Mouse (Mus musculus) embryonic facial prominence, embryonic 11.5 days (tissue): ENCODE measurements around the gene Scn8a. TPM values are rescaled to one million over a fixed set of nuclear protein-coding genes. Genes with fewer than 3 reads are reported as not detected.

ENCODE experiments used
- ATAC-seq: fragments of 200-750 bp; cut with Nextera tagmentation; replicated peaks from 2 replicates; pipeline ENCODE4 v1.8.0; 2017; ENCODE audit warnings: low read depth; ENCODE audit not compliant: insufficient number of reproducible peaks, low FRiP score, low TSS enrichment
- DNase-seq: peaks from one replicate; pipeline ENCODE4 v3.0.0-alpha.2; 2015; ENCODE audit warnings: low spot score
- H3K27ac ChIP-seq: fragments of 300-500 bp; sonication (generic); replicated peaks from 2 replicates; pipeline ENCODE4 v1.5.1; 2014; ENCODE audit warnings: mild to moderate bottlenecking, low read depth, low read length, control low read depth
- H3K27me3 ChIP-seq: fragments of 300-500 bp; sonication (generic); 2 replicates; pipeline ENCODE4 v1.6.1; 2014; ENCODE audit warnings: mild to moderate bottlenecking, low read length, moderate library complexity, mixed read lengths; ENCODE audit not compliant: control insufficient read depth, insufficient read depth
- H3K36me3 ChIP-seq: fragments of 300-500 bp; sonication (generic); replicated peaks from 2 replicates; pipeline ENCODE4 v1.6.1; 2014; ENCODE audit warnings: low read depth, mild to moderate bottlenecking, low read length, moderate library complexity, mixed read lengths; ENCODE audit not compliant: control insufficient read depth, insufficient read depth
- H3K4me1 ChIP-seq: fragments of 300-500 bp; sonication (generic); 2 replicates; pipeline ENCODE4 v1.6.1; 2014; ENCODE audit warnings: low read length, mixed read lengths; ENCODE audit not compliant: control insufficient read depth, insufficient read depth
- H3K4me2 ChIP-seq: fragments of 300-500 bp; sonication (generic); 2 replicates; pipeline ENCODE4 v1.6.1; 2014; ENCODE audit warnings: low read depth, mild to moderate bottlenecking, control low read depth, low read length, moderate library complexity
- H3K4me3 ChIP-seq: fragments of 300-500 bp; sonication (generic); 2 replicates; pipeline ENCODE4 v1.5.1; 2014; ENCODE audit warnings: low read depth, low read length, control low read depth
- H3K9ac ChIP-seq: fragments of 300-500 bp; sonication (generic); replicated peaks from 2 replicates; pipeline ENCODE4 v1.6.1; 2014; ENCODE audit warnings: mild to moderate bottlenecking, control low read depth, low read length
- H3K9me3 ChIP-seq: fragments of 300-500 bp; sonication (generic); replicated peaks from 2 replicates; pipeline ENCODE4 v1.6.1; 2016; ENCODE audit warnings: mild to moderate bottlenecking, low read length, inconsistent platforms, mixed read lengths; ENCODE audit not compliant: control insufficient read depth
- WGBS: fragments of 180-500 bp; shearing (Covaris S2); extraction: QIAGEN DNeasy Blood & Tissue Kit; methylation state at CpG from one replicate; pipeline ENCODE4 v1.1.7; 2014; 5-methylcytosine and 5-hydroxymethylcytosine counted together
- polyA plus RNA-seq: library from polyadenylated mRNA; unstranded; fragments of >200 nt; fragmentation: Nextera tagmentation; extraction: Ambion mirVana; gene quantifications from 2 replicates; pipeline ENCODE4 v1.2.1, GENCODE M21; 2014

Gene Scn8a
- polyA plus RNA-seq, 1 experiment from 2014 or later: 8.2 TPM

DNA sequence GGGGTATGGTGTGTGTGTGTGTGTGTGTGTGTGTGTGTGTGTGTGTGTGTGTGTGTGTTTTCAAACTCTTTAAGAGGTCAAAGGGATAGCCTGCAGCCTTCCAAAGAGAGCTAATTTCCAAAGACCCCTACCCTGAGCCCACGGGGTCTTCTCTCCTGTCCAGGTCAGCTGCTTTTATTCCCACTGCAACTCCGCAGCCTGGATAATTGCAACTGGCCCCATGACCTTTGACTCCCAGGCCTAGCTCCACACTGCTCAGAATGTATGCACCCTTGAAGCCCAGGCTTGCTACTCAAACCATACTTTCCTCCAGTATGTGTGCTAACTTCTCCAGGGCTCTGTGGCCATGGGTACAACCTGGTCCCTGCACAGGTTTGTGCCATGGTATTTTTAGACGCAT, 225.7 kb downstream of the Scn8a start:
- peak overlapping the region; percentile 57; the same call in 1 of the 2 replicates for H3K27ac ChIP-seq
- DNase-seq (no peak), ATAC-seq (no peak)
- no peaks in the 10 kb centered on the region for H3K27me3 ChIP-seq
- no peak overlapping the region for H3K4me2 ChIP-seq
- 37% methylated on average over 3 of the region's 3 CpGs for WGBS
- no peaks in the 10 kb centered on the region for H3K9me3 ChIP-seq
- H3K36me3 ChIP-seq: no peaks in the 10 kb centered on the region
- H3K4me1 ChIP-seq: peaks cover 13% of the 10 kb centered on the region
- H3K4me3 ChIP-seq: no peak overlapping the region
- no peak overlapping the region for H3K9ac ChIP-seq

Other genes starting within 250 kb of the Scn8a start
- 4.0 and 5.4 TPM in 2 replicates for gene Smagp, start 232.9 kb upstream of the Scn8a start, polyA plus RNA-seq
- gene Bin2, start 200.3 kb upstream of the Scn8a start, polyA plus RNA-seq: 2.1 and 3.7 TPM in 2 replicates
- gene Cela1, start 181.9 kb upstream of the Scn8a start, polyA plus RNA-seq: 1.00 and 3.4 TPM in 2 replicates
- 0.08 and 0.20 TPM in 2 replicates for gene Galnt6, start 140.5 kb upstream of the Scn8a start, polyA plus RNA-seq
- gene Slc4a8, start 108.1 kb upstream of the Scn8a start, polyA plus RNA-seq: 5.7 and 7.7 TPM in 2 replicates
- not detected in 2 replicates for gene Gm47841, start 177.5 kb downstream of the Scn8a start, polyA plus RNA-seq
- gene Fignl2, start 208.7 kb downstream of the Scn8a start, polyA plus RNA-seq: 0.72 and 0.81 TPM in 2 replicates
- gene Ankrd33, start 245.9 kb downstream of the Scn8a start, polyA plus RNA-seq: not detected in 2 replicates